Mouse (Mus musculus) kidney, postnatal 0 days (tissue): Measurements from ENCODE around the gene Gm20388. TPM values are rescaled to one million over a fixed set of nuclear protein-coding genes. Genes with fewer than 3 reads are reported as not detected.

Source experiments
- ATAC-seq: fragments of 200-750 bp; cut with Nextera tagmentation; replicated peaks from 2 replicates; pipeline ENCODE4 v1.8.0; 2017; ENCODE audit warnings: low read depth, moderate number of reproducible peaks, moderate TSS enrichment, moderate library complexity; ENCODE audit not compliant: low FRiP score
- DNase-seq: peaks from one replicate; pipeline ENCODE4 v3.0.0-alpha.2; 2016; ENCODE audit warnings: low spot score
- H3K27ac ChIP-seq: fragments of 300-500 bp; sonication (generic); 2 replicates; pipeline ENCODE4 v1.5.1; 2014; ENCODE audit warnings: mild to moderate bottlenecking
- H3K27me3 ChIP-seq: fragments of 300-500 bp; sonication (generic); 2 replicates; pipeline ENCODE4 v1.6.1; 2014; ENCODE audit warnings: low read length, mixed read lengths; ENCODE audit not compliant: insufficient read depth
- H3K36me3 ChIP-seq: fragments of 300-500 bp; sonication (generic); 2 replicates; pipeline ENCODE4 v1.6.1; 2014; ENCODE audit warnings: low read length, mixed read lengths; ENCODE audit not compliant: insufficient read depth
- H3K4me1 ChIP-seq: fragments of 300-500 bp; sonication (generic); replicated peaks from 2 replicates; pipeline ENCODE4 v1.6.1; 2014; ENCODE audit warnings: antibody characterized with exemption, low read length, mixed read lengths; ENCODE audit not compliant: insufficient read depth
- H3K4me2 ChIP-seq: fragments of 300-500 bp; sonication (generic); 2 replicates; pipeline ENCODE4 v1.6.1; 2014; ENCODE audit warnings: mild to moderate bottlenecking, low read length, moderate library complexity, mixed read lengths
- H3K4me3 ChIP-seq: fragments of 300-500 bp; sonication (generic); replicated peaks from 2 replicates; pipeline ENCODE4 v1.5.1; 2014; ENCODE audit warnings: low read depth, low read length
- H3K9ac ChIP-seq: fragments of 300-500 bp; sonication (generic); 2 replicates; pipeline ENCODE4 v1.6.1; 2014; ENCODE audit warnings: low read depth, low read length
- H3K9me3 ChIP-seq: fragments of 300-500 bp; sonication (generic); replicated peaks from 2 replicates; pipeline ENCODE4 v1.6.1; 2016; ENCODE audit warnings: low read length, inconsistent platforms, mixed read lengths
- CTCF ChIP-seq: IDR thresholded peaks from 2 replicates; pipeline ENCODE4 v1.5.1; 2016; ENCODE audit warnings: antibody characterized with exemption, low read depth, mild to moderate bottlenecking, moderate library complexity
- WGBS: fragments of 180-500 bp; shearing (Covaris S2); extraction: QIAGEN DNeasy Blood & Tissue Kit; methylation state at CpG from one replicate; pipeline ENCODE4 v1.1.7; 2014; 5-methylcytosine and 5-hydroxymethylcytosine counted together
- polyA plus RNA-seq: library from polyadenylated mRNA; unstranded; fragments of >200 nt; fragmentation: Nextera tagmentation; extraction: Ambion mirVana; gene quantifications from 2 replicates; pipeline ENCODE4 v1.2.1, GENCODE M21; 2015

Gene Gm20388
- polyA plus RNA-seq, 1 experiment from 2014 or later, result not detected

- Histone ChIP-seq H3K4me3 (no peak overlapping the region), H3K9ac (no peak overlapping the region), H3K9me3 (no peaks in the 10 kb centered on the region), H3K27me3 (no peaks in the 10 kb centered on the region), H3K36me3 (no peaks in the 10 kb centered on the region), H3K4me1 (peaks cover 8% of the 10 kb centered on the region; the same call in 1 of the 2 replicates), H3K4me2 (no peak overlapping the region), H3K27ac (no peak overlapping the region)
- 69% methylated on average over 5 of the region's 5 CpGs for WGBS
- ATAC-seq (no peak), DNase-seq (no peak)
- no peak for TF ChIP-seq CTCF
These were observed 3039.1 kb downstream of the Gm20388 start for GRCm38 (mm10) chr8:122949701-122950100.

- ATAC-seq (no peak), DNase-seq (no peak)
- Histone ChIP-seq H3K27ac (no peak overlapping the region), H3K4me3 (no peak overlapping the region), H3K27me3 (no peaks in the 10 kb centered on the region), H3K4me1 (peaks cover 8% of the 10 kb centered on the region; the same call in 1 of the 2 replicates), H3K9ac (no peak overlapping the region), H3K4me2 (no peak overlapping the region), H3K36me3 (no peaks in the 10 kb centered on the region), H3K9me3 (no peaks in the 10 kb centered on the region)
- no peak for TF ChIP-seq CTCF
- WGBS, result 85% methylated on average over 5 of the region's 5 CpGs
These were observed 3040.8 kb downstream of the Gm20388 start for GRCm38 (mm10) chr8:122951456-122951855.

- H3K9me3 ChIP-seq, result no peaks in the 10 kb centered on the region
- TF ChIP-seq CTCF, result no peak
These were observed 3042.4 kb downstream of the Gm20388 start for GRCm38 (mm10) chr8:122953028-122953427.

GRCm38 (mm10) chr8:122954090-122954799 lies 3043.6 kb downstream of the Gm20388 start:
- Histone ChIP-seq H3K4me2 (no peak overlapping the region), H3K27me3 (no peaks in the 10 kb centered on the region), H3K4me1 (peaks cover 6% of the 10 kb centered on the region; the same call in 1 of the 2 replicates), H3K9ac (no peak overlapping the region), H3K36me3 (no peaks in the 10 kb centered on the region), H3K4me3 (no peak overlapping the region), H3K27ac (no peak overlapping the region), H3K9me3 (no peaks in the 10 kb centered on the region)
- DNase-seq (no peak), ATAC-seq (no peak)
- 86% methylated on average over 3 of the region's 3 CpGs for WGBS
- no peak for TF ChIP-seq CTCF

More at GRCm38 (mm10) chr8:122953028-122953427, 3042.4 kb downstream of the Gm20388 start:
- Histone ChIP-seq H3K4me1 (peaks cover 8% of the 10 kb centered on the region; the same call in 1 of the 2 replicates), H3K4me2 (no peak overlapping the region), H3K4me3 (no peak overlapping the region), H3K27ac (no peak overlapping the region), H3K9ac (no peak overlapping the region), H3K36me3 (no peaks in the 10 kb centered on the region), H3K27me3 (no peaks in the 10 kb centered on the region)
- 87% methylated on average over 6 of the region's 6 CpGs for WGBS
- ATAC-seq, result no peak
- DNase-seq, result no peak

- Histone ChIP-seq H3K27ac (no peak overlapping the region), H3K9me3 (no peaks in the 10 kb centered on the region), H3K9ac (no peak overlapping the region), H3K4me2 (no peak overlapping the region), H3K4me3 (no peak overlapping the region), H3K4me1 (no peaks in the 10 kb centered on the region), H3K36me3 (no peaks in the 10 kb centered on the region), H3K27me3 (no peaks in the 10 kb centered on the region)
- no peak for DNase-seq
- ATAC-seq, result no peak
- no peak for TF ChIP-seq CTCF
These were observed 3044.6 kb downstream of the Gm20388 start for GRCm38 (mm10) chr8:122955195-122955594.

- Histone ChIP-seq H3K36me3 (no peaks in the 10 kb centered on the region), H3K4me3 (no peak overlapping the region), H3K9me3 (no peaks in the 10 kb centered on the region), H3K4me2 (no peak overlapping the region), H3K27ac (no peak overlapping the region), H3K27me3 (no peaks in the 10 kb centered on the region), H3K9ac (no peak overlapping the region), H3K4me1 (0 out of 2 replicates have a peak, but pooled peaks cover under 1% of the 10 kb centered on the region)
- no peak for DNase-seq
- ATAC-seq, result no peak
- WGBS, result 86% methylated on average over 3 of the region's 3 CpGs
- no peak for TF ChIP-seq CTCF
These were observed 3045.4 kb downstream of the Gm20388 start for GRCm38 (mm10) chr8:122955997-122956396.

GRCm38 (mm10) chr8:122960323-122960722 lies 3049.7 kb downstream of the Gm20388 start:
- H3K4me1 ChIP-seq, result peaks cover 17% of the 10 kb centered on the region; the same call in 1 of the 2 replicates
- no peak overlapping the region for H3K4me3 ChIP-seq
- H3K4me2 ChIP-seq, result no peak overlapping the region
- no peak overlapping the region for H3K9ac ChIP-seq
- H3K9me3 ChIP-seq, result no peaks in the 10 kb centered on the region
- DNase-seq, result no peak
- H3K36me3 ChIP-seq, result no peaks in the 10 kb centered on the region
- no peak for ATAC-seq
- no peak for TF ChIP-seq CTCF
- H3K27ac ChIP-seq, result no peak overlapping the region
- no peaks in the 10 kb centered on the region for H3K27me3 ChIP-seq
- 55% methylated on average over 5 of the region's 5 CpGs for WGBS
